Mouse (Mus musculus) monocyte, adult 5-6 weeks (primary cell): ENCODE measurements around the gene Abcb9. TPM values are rescaled to one million over a fixed set of nuclear protein-coding genes. Genes with fewer than 3 reads are reported as not detected.

Experiments
- ATAC-seq: fragments of 153-309, 156-312 bp; replicated peaks from 2 replicates; pipeline ENCODE4 v1.8.0; 2017; ENCODE audit warnings: mild to moderate bottlenecking; ENCODE audit not compliant: low TSS enrichment, insufficient number of reproducible peaks, severe bottlenecking, poor library complexity, low FRiP score
- total RNA-seq: library from RNA; stranded (forward); fragments of 200-1000, 200-491, 200-594 nt; gene quantifications from 3 replicates; pipeline ENCODE4 v1.2.3, GENCODE M21; 2017

Gene Abcb9
- total RNA-seq: 1.6 to 4.0 TPM (median 2.5 TPM) in 3 replicates

GRCm38 (mm10) chr5:124095596-124096232 lies at the start of gene Abcb9:
Gene Abcb9 (minus strand): TSS chr5:124095798.
- peak; percentile 93 for ATAC-seq

GRCm38 (mm10) chr5:124138066-124138465 lies 42.5 kb upstream of the Abcb9 start:
- no peak for ATAC-seq

GRCm38 (mm10) chr5:124134261-124134660 lies 38.7 kb upstream of the Abcb9 start:
- ATAC-seq: no peak

GRCm38 (mm10) chr5:124125093-124125492 lies 29.5 kb upstream of the Abcb9 start:
- no peak for ATAC-seq

- ATAC-seq: no peak
Observed at GRCm38 (mm10) chr5:124122357-124122756, 26.8 kb upstream of the Abcb9 start.

GRCm38 (mm10) chr5:124119204-124119603 lies 23.6 kb upstream of the Abcb9 start:
- ATAC-seq: no peak

GRCm38 (mm10) chr5:124115990-124116845 lies 20.6 kb upstream of the Abcb9 start, which contains the start of gene Arl6ip4:
Gene Arl6ip4 (plus strand): TSS chr5:124116089.
- 0 out of 2 replicates have a peak, but pooled peaks have one; percentile 21 for ATAC-seq

GRCm38 (mm10) chr5:124115531-124115930 lies 19.9 kb upstream of the Abcb9 start:
- no peak for ATAC-seq

GRCm38 (mm10) chr5:124114276-124115025 lies 18.9 kb upstream of the Abcb9 start:
- no peak for ATAC-seq

GRCm38 (mm10) chr5:124113030-124113429 lies 17.4 kb upstream of the Abcb9 start:
- ATAC-seq: no peak

GRCm38 (mm10) chr5:124112531-124112930 lies 16.9 kb upstream of the Abcb9 start:
- ATAC-seq: no peak

GRCm38 (mm10) chr5:124111742-124112497 lies 16.3 kb upstream of the Abcb9 start, which contains the start of gene Ogfod2:
Gene Ogfod2 (plus strand): TSS chr5:124112297.
- ATAC-seq: peak; percentile 90

GRCm38 (mm10) chr5:124111077-124111741 lies 15.6 kb upstream of the Abcb9 start:
- ATAC-seq: no peak

GRCm38 (mm10) chr5:124103552-124103951 lies 8.0 kb upstream of the Abcb9 start:
- ATAC-seq: no peak

- no peak for ATAC-seq
Observed at GRCm38 (mm10) chr5:124103020-124103419, 7.4 kb upstream of the Abcb9 start.

GRCm38 (mm10) chr5:124102326-124102725 lies 6.7 kb upstream of the Abcb9 start:
- no peak for ATAC-seq

- no peak for ATAC-seq
Observed at GRCm38 (mm10) chr5:124100128-124101044, 4.8 kb upstream of the Abcb9 start.
